Mouse (Mus musculus): Measurements from ENCODE around the gene Hist2h4.
"Not testable (repeated sequence)": the region's sequence is repeated elsewhere in the genome, so short reads cannot be mapped to it uniquely, and the experiment has no call there.

The Hist2h4 gene

DNA sequence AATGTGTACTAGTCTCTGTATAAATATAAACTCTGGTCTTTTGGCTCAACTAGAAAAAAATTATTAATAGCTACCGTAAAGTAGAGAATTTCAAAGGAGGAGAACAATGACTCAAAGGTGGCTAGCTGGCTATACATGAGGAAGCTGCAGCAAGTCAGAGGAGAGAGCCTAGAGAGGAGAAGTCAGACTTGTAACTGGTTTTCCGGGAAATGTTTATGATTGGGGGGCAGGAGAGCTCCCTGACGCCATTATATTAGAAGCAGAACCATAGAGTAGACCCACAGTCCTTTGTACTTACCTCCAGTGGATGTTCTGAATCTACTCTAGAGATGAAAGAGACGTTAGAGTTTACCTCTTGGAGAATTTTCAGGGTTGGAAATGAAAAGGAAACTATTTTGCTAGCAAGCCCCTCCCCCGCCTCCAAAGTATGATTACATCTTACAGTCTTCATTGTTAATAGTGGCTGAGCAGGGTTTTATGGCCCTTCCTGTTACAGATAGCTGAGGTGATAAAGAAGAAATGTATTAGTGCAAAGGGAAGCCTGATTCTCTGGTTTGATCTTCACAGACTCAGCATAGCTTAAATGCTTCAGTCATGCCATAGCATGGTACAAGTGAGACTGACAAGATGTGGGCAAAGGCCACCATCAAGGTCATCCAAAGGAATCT, 7.1 kb downstream of the Hist2h4 start:
- TF ChIP-seq GATA4 (IDR thresholded peaks at IDR 0.05; ENCODE audit: insufficient replicate concordance, low read length): no peak

DNA sequence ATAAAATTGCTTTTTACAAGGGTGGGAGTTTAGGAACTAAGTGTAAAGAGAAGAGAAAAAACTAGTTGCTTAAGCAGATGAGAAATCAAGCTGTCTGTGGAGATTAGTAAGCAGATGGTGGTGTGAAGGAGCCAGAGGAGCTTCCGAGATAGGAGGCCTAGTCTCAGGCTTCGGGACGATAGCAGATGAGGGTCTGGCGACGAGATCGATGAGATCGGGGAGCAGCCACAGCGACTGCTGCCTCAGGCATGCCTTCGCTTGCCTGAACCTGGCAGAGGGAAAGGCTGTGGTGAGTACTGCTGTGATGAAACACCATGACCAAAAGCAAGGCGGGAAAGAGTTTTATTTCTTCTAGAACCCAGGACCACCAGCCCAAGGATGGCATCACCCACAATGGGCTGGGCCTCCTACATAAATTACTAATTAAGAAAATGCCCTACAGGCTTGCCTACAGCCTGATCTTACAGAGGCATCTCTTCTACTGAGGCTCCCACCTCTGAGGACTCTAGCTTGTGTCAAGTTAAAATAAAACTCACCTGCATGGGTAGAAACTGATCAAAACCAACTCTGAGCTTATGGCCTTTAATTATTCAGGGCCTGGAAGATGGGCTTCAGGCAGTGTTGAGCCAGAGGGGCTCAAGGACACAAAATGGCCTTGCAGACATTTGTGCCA, 8.3 kb downstream of the Hist2h4 start:
- TF ChIP-seq GATA4 (IDR thresholded peaks at IDR 0.05; ENCODE audit: insufficient replicate concordance, low read length): no peak

DNA sequence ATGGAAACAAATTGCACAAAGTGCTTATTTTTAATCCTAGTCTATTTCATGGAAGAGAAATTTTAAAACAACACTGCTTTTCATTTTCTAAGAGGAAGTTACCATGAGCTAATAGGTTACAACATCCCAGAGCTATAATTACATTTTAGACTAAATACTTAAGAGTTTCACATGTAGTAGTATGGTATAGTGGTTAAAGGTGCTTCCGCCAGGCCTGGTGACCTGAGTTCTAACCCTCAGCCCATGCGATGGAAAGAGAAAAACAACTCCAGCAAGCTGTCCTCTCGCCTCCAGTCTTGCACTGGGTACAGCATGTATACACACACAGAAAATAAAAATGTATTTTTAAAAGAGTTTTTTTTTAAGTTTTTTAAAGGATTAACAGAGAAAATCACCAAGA, 11.3 kb downstream of the Hist2h4 start:
- TF ChIP-seq GATA4 (IDR thresholded peaks at IDR 0.05; ENCODE audit: insufficient replicate concordance, low read length): no peak

DNA sequence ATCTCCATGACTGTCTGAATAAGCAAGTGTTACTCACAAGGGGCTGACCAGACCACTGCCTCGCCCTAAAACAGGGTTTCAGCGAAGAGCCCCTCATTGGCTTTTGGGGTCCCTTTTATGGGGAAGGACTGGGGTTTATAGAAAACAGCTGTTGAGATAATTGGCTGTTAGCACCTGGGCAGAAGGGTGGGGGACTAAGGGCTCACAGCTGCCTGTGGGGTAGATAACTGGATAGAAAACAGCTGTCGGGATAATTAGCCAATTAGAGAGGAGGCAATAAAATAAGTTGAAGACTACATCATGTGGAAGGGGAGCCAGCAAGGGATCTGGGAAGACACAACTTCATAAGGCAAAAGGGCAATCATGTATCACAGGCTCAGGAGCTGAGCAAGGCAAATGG, 12.2 kb downstream of the Hist2h4 start:
- no peak for TF ChIP-seq GATA4 (IDR thresholded peaks at IDR 0.05; ENCODE audit: insufficient replicate concordance, low read length)

DNA sequence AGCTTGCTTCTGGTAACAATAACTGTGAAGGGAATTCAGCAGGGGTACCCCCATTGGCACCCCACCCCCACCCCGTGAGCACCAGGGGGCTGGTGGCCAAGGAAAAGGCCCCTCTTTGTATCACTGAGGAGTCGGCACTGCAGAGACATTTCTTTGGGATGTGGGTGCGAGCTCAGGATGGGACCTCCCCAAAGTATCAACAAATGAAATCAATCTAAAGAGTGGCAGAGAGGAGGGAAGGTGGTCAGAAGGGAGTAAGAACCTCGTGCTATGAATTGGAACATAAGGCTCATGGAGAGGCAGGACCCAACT, 14.1 kb downstream of the Hist2h4 start:
- no peak for TF ChIP-seq GATA4 (IDR thresholded peaks at IDR 0.05; ENCODE audit: insufficient replicate concordance, low read length)

DNA sequence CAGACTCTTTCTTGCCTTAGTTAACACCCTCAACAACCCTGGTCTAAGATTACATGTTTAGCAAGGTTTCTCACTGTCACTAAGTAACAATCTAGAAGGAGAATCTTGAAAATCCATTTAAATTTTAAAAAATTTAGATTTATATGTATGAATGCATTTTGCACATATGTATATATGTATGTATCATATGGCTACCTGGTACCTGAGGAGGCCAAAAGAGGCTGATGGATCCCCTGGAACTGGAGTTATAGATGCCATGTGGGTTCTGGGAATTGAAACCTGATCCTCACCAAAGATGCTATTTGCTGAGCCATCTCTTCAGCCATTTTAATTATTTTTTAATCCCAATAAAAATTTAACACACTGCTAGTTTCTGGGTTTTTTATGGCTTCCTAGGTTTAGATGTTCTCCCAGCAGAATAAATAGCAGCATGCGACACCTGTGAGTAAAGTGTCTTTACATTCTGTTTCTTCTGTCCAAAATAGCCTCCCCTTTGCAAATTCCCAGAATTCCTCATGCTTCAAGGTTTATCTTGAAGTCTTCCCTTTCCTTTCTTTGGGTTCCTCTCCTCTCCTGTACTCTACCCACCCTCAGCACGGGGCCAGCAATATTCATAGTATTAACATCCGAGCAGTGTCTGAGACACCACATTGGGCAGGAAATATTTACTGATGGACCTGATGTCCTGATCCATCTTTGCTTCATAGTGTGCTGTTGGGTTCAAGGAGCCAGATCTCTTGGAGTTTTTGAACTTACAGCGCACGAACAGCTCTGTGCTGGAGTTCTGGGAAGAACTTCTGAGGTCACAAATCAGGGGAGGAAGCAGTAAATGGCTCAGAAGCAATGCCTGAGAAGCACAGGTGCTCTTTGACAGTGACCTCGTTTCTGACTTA, 14.7 kb downstream of the Hist2h4 start:
- no peak for TF ChIP-seq GATA4 (IDR thresholded peaks at IDR 0.05; ENCODE audit: insufficient replicate concordance, low read length)

DNA sequence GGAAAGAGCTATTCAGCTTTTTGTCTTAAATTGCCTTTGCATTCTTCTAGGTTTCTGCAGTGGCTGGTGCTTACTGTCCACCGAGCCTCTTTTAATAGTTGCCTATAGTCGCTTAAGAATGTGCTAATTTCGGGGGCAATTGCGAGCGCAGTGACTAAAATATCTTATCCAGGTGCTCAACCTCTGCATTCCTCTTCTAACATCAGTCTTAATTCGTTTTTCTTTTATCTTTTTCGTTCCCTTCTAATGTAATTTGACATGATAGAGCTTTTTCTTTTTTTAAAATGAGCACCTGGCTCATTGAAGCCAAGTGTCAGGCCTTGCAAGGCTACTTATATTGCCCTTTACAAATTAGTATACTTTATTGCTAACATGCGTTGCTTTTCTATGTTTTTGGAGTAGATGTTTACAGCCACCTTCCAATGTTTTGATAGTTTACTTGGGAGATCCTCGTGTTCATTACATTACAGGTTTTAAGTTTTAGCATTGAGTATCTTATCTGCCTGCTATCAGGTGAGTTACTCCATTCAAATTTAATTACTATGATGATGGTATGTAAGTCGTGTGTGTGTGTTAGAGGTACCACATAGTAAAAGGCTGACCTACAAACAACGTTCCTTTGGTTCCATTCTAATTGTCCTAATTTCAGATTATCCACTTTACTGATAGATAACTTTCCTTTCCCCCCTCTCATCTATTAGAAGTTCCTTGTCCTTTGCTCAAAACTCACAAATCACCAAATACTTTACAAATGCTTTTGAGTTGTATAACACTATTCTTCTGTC, 15.6 kb downstream of the Hist2h4 start:
- TF ChIP-seq GATA4 (IDR thresholded peaks at IDR 0.05; ENCODE audit: insufficient replicate concordance, low read length): no peak

DNA sequence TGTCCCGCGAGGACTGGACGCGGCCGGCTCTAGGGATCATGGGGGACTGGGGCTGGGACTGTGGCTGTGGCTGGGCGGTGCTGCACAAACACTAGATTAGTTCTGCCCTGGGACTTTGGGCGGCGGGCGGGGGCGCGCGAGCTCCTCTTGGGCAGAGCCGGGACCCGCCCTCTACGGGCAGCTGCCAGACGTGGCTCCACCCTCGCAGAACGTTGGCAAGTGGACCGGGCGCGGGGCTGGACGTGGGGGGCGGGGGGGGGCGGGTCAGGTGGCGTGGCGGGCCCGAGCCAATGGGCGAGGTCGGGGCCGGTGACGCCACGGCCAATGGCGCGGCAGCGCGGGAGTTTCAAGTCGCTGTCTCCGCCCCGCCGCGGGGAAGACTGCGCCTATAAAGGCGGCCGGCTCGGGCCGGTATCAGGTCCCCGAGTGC, 16.7 kb downstream of the Hist2h4 start, which contains the start of gene Hist2h3c1:
Gene Hist2h3c1 (plus strand): TSS at position 259 of the 430 bp plus-strand sequence.
- TF ChIP-seq GATA4 (IDR thresholded peaks at IDR 0.05; ENCODE audit: insufficient replicate concordance, low read length): not testable (repeated sequence)

DNA sequence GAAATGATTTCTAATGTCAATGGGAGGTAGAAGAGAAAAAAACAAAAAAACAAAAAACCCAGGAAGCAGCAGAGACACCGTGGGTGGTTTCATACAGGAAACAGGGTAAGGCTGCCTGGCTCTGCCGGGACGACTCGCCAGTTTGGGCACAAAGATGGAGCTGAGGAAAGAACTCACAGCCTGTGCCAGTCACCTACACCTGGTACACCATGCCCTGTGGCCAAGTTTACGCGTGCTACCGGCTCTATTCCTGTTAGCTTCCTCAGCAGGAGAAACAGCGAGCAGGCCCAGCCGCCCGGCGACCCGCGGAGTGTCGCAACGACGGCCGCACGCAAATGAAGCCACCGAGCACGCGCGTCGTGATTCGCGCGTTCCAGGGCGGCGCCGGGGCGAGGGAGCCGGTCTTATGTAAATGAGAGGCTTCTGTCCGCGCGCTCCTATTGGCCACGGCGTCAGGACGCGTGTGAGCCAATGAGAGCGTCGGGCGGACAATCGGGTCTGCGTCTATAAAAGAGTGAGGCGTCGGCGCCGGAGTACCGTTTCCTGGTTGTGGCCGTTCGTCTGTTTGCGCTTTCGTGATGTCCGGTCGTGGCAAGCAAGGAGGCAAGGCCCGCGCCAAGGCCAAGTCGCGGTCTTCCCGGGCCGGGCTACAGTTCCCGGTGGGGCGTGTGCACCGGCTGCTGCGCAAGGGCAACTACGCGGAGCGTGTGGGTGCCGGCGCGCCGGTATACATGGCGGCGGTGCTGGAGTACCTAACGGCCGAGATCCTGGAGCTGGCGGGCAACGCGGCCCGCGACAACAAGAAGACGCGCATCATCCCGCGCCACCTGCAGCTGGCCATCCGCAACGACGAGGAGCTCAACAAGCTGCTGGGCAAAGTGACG, 17.9 kb downstream of the Hist2h4 start, which contains the start of gene Hist2h2aa1:
Gene Hist2h2aa1 (plus strand): TSS at position 495 of the 884 bp plus-strand sequence.
- not testable (repeated sequence) for TF ChIP-seq GATA4 (IDR thresholded peaks at IDR 0.05; ENCODE audit: insufficient replicate concordance, low read length)

DNA sequence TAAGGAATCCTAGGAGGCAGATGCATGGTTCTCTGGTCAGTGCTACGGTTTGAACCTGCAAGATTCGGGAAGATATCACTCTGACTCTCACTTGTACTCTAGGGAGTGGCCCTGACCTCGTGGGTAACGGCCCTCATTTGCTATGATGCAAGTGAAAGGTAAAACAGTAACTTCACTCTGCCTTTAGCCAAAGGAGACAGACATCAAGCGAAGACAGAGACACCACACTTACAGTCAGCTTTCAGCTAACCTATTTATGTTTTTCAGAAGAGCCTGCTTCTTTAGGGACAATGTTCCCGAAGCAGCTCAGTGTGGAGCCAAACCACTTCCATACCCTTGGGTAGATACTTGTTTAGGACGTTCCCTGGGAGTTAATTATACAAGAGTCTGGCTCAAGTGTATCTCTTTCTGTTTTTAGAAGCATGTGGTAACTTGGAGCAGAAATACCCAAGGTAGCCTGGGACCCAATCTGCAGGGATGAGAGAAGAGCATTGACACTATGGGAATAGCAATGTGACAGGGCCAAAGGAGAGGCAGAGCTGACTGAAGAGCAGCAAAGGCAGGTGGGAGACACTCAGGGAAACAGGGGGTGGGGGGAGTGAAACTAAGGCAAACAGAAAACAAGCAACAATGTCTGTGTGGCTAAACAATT, 19.1 kb downstream of the Hist2h4 start:
- TF ChIP-seq GATA4 (IDR thresholded peaks at IDR 0.05; ENCODE audit: insufficient replicate concordance, low read length): no peak

DNA sequence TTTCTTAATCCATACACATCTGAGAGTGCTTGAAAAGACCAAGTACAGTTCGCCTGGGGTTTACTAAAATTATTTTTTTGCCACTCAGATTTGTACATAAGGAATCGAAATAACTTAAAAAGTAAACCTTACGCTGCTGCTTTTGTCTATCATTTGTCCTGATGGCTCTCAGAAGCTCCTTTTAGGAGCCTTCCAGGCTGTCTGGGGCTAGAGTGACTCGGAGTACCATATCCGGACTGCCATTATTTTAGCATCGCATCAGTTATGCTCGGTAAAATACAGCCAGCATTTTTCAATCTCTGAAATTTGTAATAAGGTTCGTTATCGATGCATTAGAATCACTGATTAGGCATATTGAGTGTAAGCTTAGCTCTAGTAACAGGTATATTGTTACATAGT, 22.3 kb downstream of the Hist2h4 start:
- no peak for TF ChIP-seq GATA4 (IDR thresholded peaks at IDR 0.05; ENCODE audit: insufficient replicate concordance, low read length)

DNA sequence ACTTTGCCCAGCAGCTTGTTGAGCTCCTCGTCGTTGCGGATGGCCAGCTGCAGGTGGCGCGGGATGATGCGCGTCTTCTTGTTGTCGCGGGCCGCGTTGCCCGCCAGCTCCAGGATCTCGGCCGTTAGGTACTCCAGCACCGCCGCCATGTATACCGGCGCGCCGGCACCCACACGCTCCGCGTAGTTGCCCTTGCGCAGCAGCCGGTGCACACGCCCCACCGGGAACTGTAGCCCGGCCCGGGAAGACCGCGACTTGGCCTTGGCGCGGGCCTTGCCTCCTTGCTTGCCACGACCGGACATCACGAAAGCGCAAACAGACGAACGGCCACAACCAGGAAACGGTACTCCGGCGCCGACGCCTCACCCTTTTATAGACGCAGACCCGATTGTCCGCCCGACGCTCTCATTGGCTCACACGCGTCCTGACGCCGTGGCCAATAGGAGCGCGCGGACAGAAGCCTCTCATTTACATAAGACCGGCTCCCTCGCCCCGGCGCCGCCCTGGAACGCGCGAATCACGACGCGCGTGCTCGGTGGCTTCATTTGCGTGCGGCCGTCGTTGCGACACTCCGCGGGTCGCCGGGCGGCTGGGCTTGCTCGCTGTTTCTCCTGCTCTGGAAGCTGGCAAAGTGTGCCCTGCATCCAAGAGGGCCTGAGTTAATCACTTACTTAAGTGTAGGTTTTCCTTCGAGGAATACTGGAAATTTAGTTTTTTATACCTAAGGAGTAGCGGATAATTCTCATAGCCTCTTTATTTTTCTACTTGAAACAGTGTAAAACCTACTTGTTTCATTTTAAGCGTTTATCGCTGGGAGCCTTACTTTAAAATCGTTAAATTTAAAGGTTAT, 22.9 kb downstream of the Hist2h4 start, which contains the start of gene Hist2h2aa2:
Gene Hist2h2aa2 (minus strand): TSS at position 328 of the 850 bp plus-strand sequence.
- TF ChIP-seq GATA4 (IDR thresholded peaks at IDR 0.05; ENCODE audit: insufficient replicate concordance, low read length): not testable (repeated sequence)
